Mouse (Mus musculus) olfactory bulb, adult 2 months (tissue): ENCODE data around the gene Ntm. TPM values are rescaled to one million over a fixed set of nuclear protein-coding genes. Genes with fewer than 3 reads are reported as not detected.

ENCODE experiments used
- H3K27ac ChIP-seq: fragments of 200-500 bp; 2 replicates; pipeline ENCODE4 v1.5.1; 2012; ENCODE audit warnings: low read depth, low read length; ENCODE audit not compliant: insufficient read depth
- H3K4me1 ChIP-seq: fragments of 200-500 bp; 2 replicates; pipeline ENCODE4 v1.6.1; 2012; ENCODE audit warnings: low read length; ENCODE audit not compliant: control insufficient read depth, insufficient read depth
- H3K4me3 ChIP-seq: fragments of 200-500 bp; 2 replicates; pipeline ENCODE4 v1.5.1; 2012; ENCODE audit warnings: mild to moderate bottlenecking, low read depth, low read length, moderate library complexity; ENCODE audit not compliant: insufficient read depth
- CTCF ChIP-seq: fragments of 200-500 bp; IDR thresholded peaks from 2 replicates; pipeline ENCODE4 v1.5.1; 2012; ENCODE audit warnings: low read depth, mild to moderate bottlenecking, low read length, moderate library complexity; ENCODE audit not compliant: insufficient read depth
- POLR2A ChIP-seq: fragments of 200-500 bp; IDR thresholded peaks from 2 replicates; pipeline ENCODE4 v1.6.1; 2012; ENCODE audit warnings: mild to moderate bottlenecking, low read depth, low read length, moderate library complexity; ENCODE audit not compliant: insufficient read depth
- WGBS: fragments of 180-500 bp; shearing (Covaris S2); methylation state at CpG from one replicate; pipeline ENCODE4 v1.1.7; 2018; 5-methylcytosine and 5-hydroxymethylcytosine counted together
- polyA plus RNA-seq: library from polyadenylated mRNA; stranded (reverse); fragments of >200 nt; gene quantifications from 2 replicates; pipeline ENCODE4 v1.2.4, GENCODE M21; 2012; ENCODE audit warnings: low replicate concordance; ENCODE audit not compliant: missing spikeins, insufficient read depth, insufficient read length

Ntm gene
- polyA plus RNA-seq, 1 experiment: not detected

GRCm38 (mm10) chr9:29610867-29611266, 352.1 kb downstream of the Ntm start:
- H3K4me3 ChIP-seq: no peak overlapping the region
- peaks cover 7% of the 10 kb centered on the region; the same call in 1 of the 2 replicates for H3K4me1 ChIP-seq
- H3K27ac ChIP-seq: no peak overlapping the region
- no peak for TF ChIP-seq POLR2A
- TF ChIP-seq CTCF: no peak
- WGBS: 53% methylated on average over 2 of the region's 2 CpGs

- H3K4me1 ChIP-seq: peaks cover 13% of the 10 kb centered on the region
- H3K27ac ChIP-seq: no peak overlapping the region
- no peak for TF ChIP-seq POLR2A
- no peak for TF ChIP-seq CTCF
- 33% methylated on average over 4 of the region's 4 CpGs for WGBS
- H3K4me3 ChIP-seq: no peak overlapping the region
These were observed 365.3 kb downstream of the Ntm start for GRCm38 (mm10) chr9:29597665-29598064.

GRCm38 (mm10) chr9:29595321-29595720, 367.6 kb downstream of the Ntm start:
- no peak for TF ChIP-seq CTCF
- no peak for TF ChIP-seq POLR2A
- Histone ChIP-seq H3K27ac (0 out of 2 replicates have a peak overlapping the region, but pooled peaks have one; percentile 28), H3K4me1 (peaks cover 16% of the 10 kb centered on the region), H3K4me3 (no peak overlapping the region)
- WGBS: 64% methylated on average over 9 of the region's 9 CpGs

GRCm38 (mm10) chr9:29594537-29595294, 368.2 kb downstream of the Ntm start:
- Histone ChIP-seq H3K27ac (peak overlapping the region; percentile 28; the same call in 1 of the 2 replicates), H3K4me1 (peaks cover 16% of the 10 kb centered on the region), H3K4me3 (no peak overlapping the region)
- WGBS: 48% methylated on average over 21 of the region's 21 CpGs
- TF ChIP-seq CTCF (no peak), POLR2A (no peak)

- TF ChIP-seq CTCF: no peak
- no peak for TF ChIP-seq POLR2A
- H3K4me3 ChIP-seq: no peak overlapping the region
- H3K4me1 ChIP-seq: peaks cover 8% of the 10 kb centered on the region; the same call in 1 of the 2 replicates
- WGBS: 49% methylated on average over 5 of the region's 5 CpGs
- no peak overlapping the region for H3K27ac ChIP-seq
These were observed 375.6 kb downstream of the Ntm start for GRCm38 (mm10) chr9:29587376-29587775.

GRCm38 (mm10) chr9:29586381-29586770, 376.6 kb downstream of the Ntm start:
- no peak for TF ChIP-seq CTCF
- TF ChIP-seq POLR2A: no peak
- WGBS: 85% methylated on average over 10 of the region's 10 CpGs

GRCm38 (mm10) chr9:29585746-29586380, 377.1 kb downstream of the Ntm start:
- Histone ChIP-seq H3K4me3 (no peak overlapping the region), H3K4me1 (peaks cover 6% of the 10 kb centered on the region; the same call in 1 of the 2 replicates), H3K27ac (no peak overlapping the region)
- no peak for TF ChIP-seq CTCF
- no peak for TF ChIP-seq POLR2A
- 56% methylated on average over 8 of the region's 8 CpGs for WGBS

More at GRCm38 (mm10) chr9:29586381-29586770, 376.6 kb downstream of the Ntm start:
- Histone ChIP-seq H3K4me3 (no peak overlapping the region), H3K4me1 (peaks cover 8% of the 10 kb centered on the region; the same call in 1 of the 2 replicates), H3K27ac (no peak overlapping the region)

GRCm38 (mm10) chr9:29578226-29578625, 384.7 kb downstream of the Ntm start:
- no peak for TF ChIP-seq CTCF
- no peak for TF ChIP-seq POLR2A
- 63% methylated on average over 11 of the region's 11 CpGs for WGBS
- Histone ChIP-seq H3K4me3 (no peak overlapping the region), H3K27ac (no peak overlapping the region), H3K4me1 (peaks cover 3% of the 10 kb centered on the region)

GRCm38 (mm10) chr9:29576051-29576533, 386.8 kb downstream of the Ntm start:
- H3K4me1 ChIP-seq: peaks cover 3% of the 10 kb centered on the region
- no peak for TF ChIP-seq CTCF
- no peak for TF ChIP-seq POLR2A
- 61% methylated on average over 4 of the region's 4 CpGs for whole genome bisulfite sequencing
- H3K27ac ChIP-seq: no peak overlapping the region
- no peak overlapping the region for H3K4me3 ChIP-seq
